Mouse (Mus musculus): ENCODE results near the gene Gmds.

GRCm38 (mm10) chr13:31960514-31960913, 378.0 kb downstream of the Gmds start:
- no peak for TF ChIP-seq POLR2A (IDR thresholded peaks at IDR 0.05; ENCODE audit: extremely low read depth, insufficient read depth, low read length)
- no peak for TF ChIP-seq CTCF (IDR thresholded peaks at IDR 0.05; ENCODE audit: low read depth, low read length)
